Mouse (Mus musculus) heart, embryonic 12.5 days (tissue): ENCODE measurements at regions not wholly inside any gene's neighbourhood (a gene's known extent, or its start where the extent isn't known, plus 50 kb on each side); places are given as distances from the start of the nearest gene placed in this dataset.
"Not testable (repeated sequence)": the region's sequence is repeated elsewhere in the genome, so short reads cannot be mapped to it uniquely, and the experiment has no call there.

ENCODE experiments used
- ATAC-seq: fragments of 200-750 bp; cut with Nextera tagmentation; 2 replicates; pipeline ENCODE4 v1.8.0; 2017; ENCODE audit warnings: moderate TSS enrichment, moderate library complexity; ENCODE audit not compliant: insufficient number of reproducible peaks, low FRiP score
- H3K27ac ChIP-seq: fragments of 300-500 bp; sonication (generic); 2 replicates; pipeline ENCODE4 v1.5.1; 2016; ENCODE audit warnings: mild to moderate bottlenecking, moderate library complexity; ENCODE audit not compliant: poor library complexity, severe bottlenecking
- H3K27me3 ChIP-seq: fragments of 300-500 bp; sonication (generic); replicated peaks from 2 replicates; pipeline ENCODE4 v1.6.1; 2016; ENCODE audit warnings: mild to moderate bottlenecking, moderate library complexity
- H3K36me3 ChIP-seq: fragments of 300-500 bp; sonication (generic); 2 replicates; pipeline ENCODE4 v1.6.1; 2016; ENCODE audit warnings: mild to moderate bottlenecking, moderate library complexity
- H3K4me1 ChIP-seq: fragments of 300-500 bp; sonication (generic); replicated peaks from 2 replicates; pipeline ENCODE4 v1.6.1; 2016; ENCODE audit warnings: mild to moderate bottlenecking
- H3K4me2 ChIP-seq: fragments of 300-500 bp; sonication (generic); 2 replicates; pipeline ENCODE4 v1.6.1; 2016; ENCODE audit warnings: mild to moderate bottlenecking, moderate library complexity
- H3K4me3 ChIP-seq: fragments of 300-500 bp; sonication (generic); 2 replicates; pipeline ENCODE4 v1.5.1; 2016; ENCODE audit warnings: mild to moderate bottlenecking
- H3K9ac ChIP-seq: fragments of 300-500 bp; sonication (generic); 2 replicates; pipeline ENCODE4 v1.6.1; 2016; ENCODE audit warnings: mild to moderate bottlenecking, moderate library complexity
- H3K9me3 ChIP-seq: fragments of 300-500 bp; sonication (generic); replicated peaks from 2 replicates; pipeline ENCODE4 v1.6.1; 2016; ENCODE audit warnings: mild to moderate bottlenecking, moderate library complexity
- WGBS: fragments of 180-500 bp; shearing (Covaris S2); methylation state at CpG from one replicate; pipeline ENCODE4 v1.1.7; 2016; 5-methylcytosine and 5-hydroxymethylcytosine counted together

DNA sequence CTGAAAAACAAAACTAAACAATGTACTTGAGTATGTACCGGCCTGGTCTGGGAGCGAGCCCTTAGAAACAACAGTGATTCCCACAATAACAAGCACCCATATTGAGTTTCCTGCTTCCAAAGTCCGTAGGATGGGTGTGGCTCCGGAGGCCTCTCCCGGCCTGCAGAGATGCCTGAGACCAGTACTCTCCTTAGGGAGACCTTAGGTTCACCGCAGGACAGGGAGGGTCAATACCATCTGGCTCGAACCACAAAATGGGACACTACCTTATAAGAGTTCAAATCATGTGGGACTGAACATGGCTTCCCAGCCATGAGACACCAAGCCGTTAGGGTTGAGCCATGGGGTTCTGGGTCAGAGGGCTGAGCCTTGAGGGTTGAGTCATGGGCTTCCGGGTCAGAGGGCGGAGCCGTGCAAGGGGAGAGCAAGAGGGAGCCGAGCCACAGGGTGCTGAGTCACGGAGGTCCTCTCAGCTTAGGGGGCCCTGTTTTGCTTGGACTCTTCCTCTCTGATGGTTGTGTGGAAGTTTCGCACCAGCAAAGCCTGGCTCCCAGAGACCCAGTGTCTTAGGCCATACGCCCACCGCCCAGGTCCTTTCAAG lies 201.8 kb downstream of the Tcp10c start:
- H3K27ac ChIP-seq, ATAC-seq, H3K27me3 ChIP-seq, H3K36me3 ChIP-seq, H3K4me2 ChIP-seq, H3K9ac ChIP-seq, H3K4me3 ChIP-seq: not testable (repeated sequence)
- 84% methylated on average over 16 of the region's 16 CpGs for WGBS
- Histone ChIP-seq H3K4me1 (peaks cover 15% of the 10 kb centered on the region), H3K9me3 (peaks cover 11% of the 10 kb centered on the region)

DNA sequence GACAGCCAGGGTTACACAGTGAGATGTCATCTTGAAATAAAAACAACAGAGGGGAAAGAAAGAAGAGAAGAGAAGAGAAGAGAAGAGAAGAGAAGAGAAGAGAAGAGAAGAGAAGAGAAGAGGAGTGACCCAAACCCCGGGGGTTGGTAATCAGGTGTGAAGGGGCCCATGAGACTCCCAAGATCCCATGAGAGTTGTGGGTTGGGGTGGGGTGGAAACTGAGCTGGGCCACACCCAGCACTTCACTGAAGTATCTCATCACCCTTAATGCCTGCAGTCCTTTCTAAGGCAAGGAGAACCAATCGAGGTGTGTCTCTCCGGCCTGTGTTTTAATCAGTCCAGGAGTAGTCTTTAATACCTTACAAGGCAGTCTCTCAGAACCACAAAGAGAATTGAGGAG lies 201.5 kb upstream of the Afdn start:
- H3K4me1 ChIP-seq, result peaks cover 16% of the 10 kb centered on the region
- WGBS, result 46% methylated on average over 3 of the region's 3 CpGs
- H3K4me2 ChIP-seq, result no peak overlapping the region
- H3K27me3 ChIP-seq, result no peaks in the 10 kb centered on the region
- H3K36me3 ChIP-seq, result no peaks in the 10 kb centered on the region
- H3K9me3 ChIP-seq, result no peaks in the 10 kb centered on the region
- no peak for ATAC-seq
- no peak overlapping the region for H3K27ac ChIP-seq
- H3K9ac ChIP-seq, result no peak overlapping the region
- no peak overlapping the region for H3K4me3 ChIP-seq

DNA sequence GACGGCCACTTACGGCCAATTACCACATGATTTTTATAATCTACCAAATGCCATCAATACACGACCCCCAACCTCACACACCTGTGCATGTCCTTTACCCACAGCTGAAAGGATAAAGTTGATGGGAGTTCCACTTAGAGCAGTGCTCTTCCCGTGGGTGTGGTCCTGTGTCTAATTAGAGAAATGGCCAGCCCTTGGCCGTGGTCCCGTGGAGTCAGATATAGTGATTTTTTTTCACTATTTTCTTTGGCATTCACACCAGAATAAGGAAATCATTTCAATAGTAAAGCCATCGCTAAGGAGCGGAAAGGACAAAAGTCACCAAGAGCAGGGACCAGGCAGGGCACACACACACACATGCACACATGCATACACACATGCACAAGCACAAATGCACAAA lies 199.0 kb upstream of the Afdn start:
- WGBS, result 65% methylated on average over 8 of the region's 8 CpGs
- Histone ChIP-seq H3K9ac (no peak overlapping the region), H3K9me3 (no peaks in the 10 kb centered on the region), H3K4me1 (peaks cover 17% of the 10 kb centered on the region), H3K27ac (no peak overlapping the region), H3K4me3 (no peak overlapping the region), H3K36me3 (no peaks in the 10 kb centered on the region), H3K4me2 (no peak overlapping the region), H3K27me3 (no peaks in the 10 kb centered on the region)
- peak; percentile 24; the same call in 1 of the 2 replicates for ATAC-seq

DNA sequence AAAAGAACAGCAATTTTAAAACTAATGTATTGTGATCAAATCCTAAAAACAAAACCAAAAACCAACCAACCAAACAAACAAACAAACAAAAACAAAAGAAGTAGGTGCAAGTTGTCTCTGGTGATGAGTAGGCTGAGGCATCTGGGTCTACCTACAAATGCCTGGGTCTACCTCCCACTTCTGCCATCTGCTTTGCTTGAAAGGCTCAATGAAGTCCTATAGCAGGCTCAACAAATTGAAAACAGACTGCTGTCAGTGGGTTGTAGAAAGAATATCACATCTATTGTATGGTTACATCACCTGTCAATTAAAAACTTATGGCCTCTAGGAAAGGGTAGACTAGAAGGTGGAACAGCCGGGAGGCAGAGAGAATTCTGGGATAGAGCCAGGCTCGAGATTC lies 197.4 kb upstream of the Afdn start:
- no peak overlapping the region for H3K27ac ChIP-seq
- H3K4me3 ChIP-seq, result no peak overlapping the region
- H3K4me2 ChIP-seq, result no peak overlapping the region
- ATAC-seq, result no peak
- no peaks in the 10 kb centered on the region for H3K27me3 ChIP-seq
- H3K9me3 ChIP-seq, result no peaks in the 10 kb centered on the region
- no peak overlapping the region for H3K9ac ChIP-seq
- H3K4me1 ChIP-seq, result peaks cover 17% of the 10 kb centered on the region
- no peaks in the 10 kb centered on the region for H3K36me3 ChIP-seq
- WGBS, result 79% methylated on average over 2 of the region's 2 CpGs

GRCm38 (mm10) chr17:13564800-13565199 lies 195.5 kb upstream of the Afdn start:
- Histone ChIP-seq H3K36me3 (no peaks in the 10 kb centered on the region), H3K4me3 (no peak overlapping the region), H3K9me3 (no peaks in the 10 kb centered on the region), H3K9ac (no peak overlapping the region), H3K4me1 (peaks cover 9% of the 10 kb centered on the region; the same call in 1 of the 2 replicates), H3K27ac (no peak overlapping the region), H3K4me2 (no peak overlapping the region), H3K27me3 (no peaks in the 10 kb centered on the region)
- WGBS, result 70% methylated on average over 7 of the region's 7 CpGs
- no peak for ATAC-seq

GRCm38 (mm10) chr17:13566680-13567079 lies 193.7 kb upstream of the Afdn start:
- ATAC-seq, result no peak
- H3K27ac ChIP-seq, result no peak overlapping the region
- WGBS, result 73% methylated on average over 7 of the region's 7 CpGs

GRCm38 (mm10) chr17:13567183-13567582 lies 193.2 kb upstream of the Afdn start:
- Histone ChIP-seq H3K36me3 (no peaks in the 10 kb centered on the region), H3K9me3 (no peaks in the 10 kb centered on the region), H3K4me2 (no peak overlapping the region), H3K27ac (no peak overlapping the region), H3K4me3 (no peak overlapping the region), H3K27me3 (no peaks in the 10 kb centered on the region), H3K4me1 (peaks cover 10% of the 10 kb centered on the region), H3K9ac (no peak overlapping the region)
- no peak for ATAC-seq
- WGBS, result 78% methylated on average over 3 of the region's 3 CpGs

More at GRCm38 (mm10) chr17:13566680-13567079, 193.7 kb upstream of the Afdn start:
- Histone ChIP-seq H3K36me3 (no peaks in the 10 kb centered on the region), H3K4me3 (no peak overlapping the region), H3K9me3 (no peaks in the 10 kb centered on the region), H3K27me3 (no peaks in the 10 kb centered on the region), H3K9ac (no peak overlapping the region), H3K4me2 (no peak overlapping the region), H3K4me1 (peaks cover 6% of the 10 kb centered on the region; the same call in 1 of the 2 replicates)

DNA sequence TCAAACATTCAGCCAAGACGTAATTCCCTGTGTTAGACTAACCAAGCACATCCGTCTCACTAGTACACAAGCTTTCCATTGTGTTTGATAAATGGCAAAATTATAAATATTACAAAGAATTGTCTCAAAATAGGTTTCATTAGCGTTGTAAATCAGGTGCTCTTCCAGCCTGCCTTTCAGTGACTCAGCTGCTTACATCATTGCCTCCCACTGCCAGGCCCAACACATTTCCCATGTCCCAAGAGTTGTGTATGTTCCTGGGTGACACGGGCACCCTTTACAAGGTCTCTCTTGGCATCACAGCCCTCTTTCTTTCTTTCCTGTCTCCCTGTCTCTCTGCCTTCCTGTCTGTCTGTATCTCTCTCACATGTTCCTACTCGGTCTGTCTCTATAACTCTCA lies 189.5 kb upstream of the Afdn start:
- peaks cover 14% of the 10 kb centered on the region for H3K4me1 ChIP-seq
- no peaks in the 10 kb centered on the region for H3K36me3 ChIP-seq
- ATAC-seq, result no peak
- H3K9me3 ChIP-seq, result no peaks in the 10 kb centered on the region
- H3K27me3 ChIP-seq, result no peaks in the 10 kb centered on the region
- no peak overlapping the region for H3K27ac ChIP-seq
- no peak overlapping the region for H3K9ac ChIP-seq
- no peak overlapping the region for H3K4me2 ChIP-seq
- no peak overlapping the region for H3K4me3 ChIP-seq
- 74% methylated on average over 5 of the region's 5 CpGs for WGBS

DNA sequence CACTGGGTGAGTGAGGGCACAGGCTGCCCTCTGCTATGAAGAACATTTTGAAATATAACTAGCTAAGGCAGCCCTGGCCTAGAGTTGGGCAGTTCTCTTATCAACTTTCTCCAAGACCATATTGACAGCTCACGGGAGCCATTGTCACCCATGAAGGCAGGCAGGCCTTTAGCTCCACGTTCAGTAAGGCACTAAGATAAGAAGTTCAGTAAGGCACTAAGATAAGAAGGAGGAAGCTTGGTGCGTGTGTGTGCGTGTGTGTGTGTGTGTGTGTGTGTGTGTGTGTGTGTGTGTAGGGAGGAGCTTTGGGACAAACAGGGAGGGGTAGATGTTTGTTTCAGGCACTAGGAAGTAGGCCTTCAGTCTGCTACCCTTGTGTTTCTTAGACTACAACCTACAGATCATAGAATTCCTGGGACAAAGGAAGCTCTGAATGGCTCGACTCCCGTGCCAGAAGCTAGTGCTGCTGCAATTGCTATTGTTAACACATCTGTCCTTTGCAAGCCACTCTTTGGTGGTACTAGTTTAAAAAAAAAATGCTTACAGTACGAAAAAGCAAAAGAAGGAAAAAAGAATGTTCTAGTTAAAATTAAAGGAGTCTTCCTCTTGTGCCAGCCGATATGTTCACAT lies 188.0 kb upstream of the Afdn start:
- Histone ChIP-seq H3K4me1 (peaks cover 14% of the 10 kb centered on the region), H3K9ac (no peak overlapping the region), H3K27me3 (no peaks in the 10 kb centered on the region), H3K9me3 (no peaks in the 10 kb centered on the region), H3K36me3 (no peaks in the 10 kb centered on the region), H3K4me3 (no peak overlapping the region), H3K27ac (0 out of 2 replicates have a peak overlapping the region, but pooled peaks have one; percentile 21), H3K4me2 (no peak overlapping the region)
- WGBS, result 28% methylated on average over 8 of the region's 8 CpGs
- no peak for ATAC-seq

DNA sequence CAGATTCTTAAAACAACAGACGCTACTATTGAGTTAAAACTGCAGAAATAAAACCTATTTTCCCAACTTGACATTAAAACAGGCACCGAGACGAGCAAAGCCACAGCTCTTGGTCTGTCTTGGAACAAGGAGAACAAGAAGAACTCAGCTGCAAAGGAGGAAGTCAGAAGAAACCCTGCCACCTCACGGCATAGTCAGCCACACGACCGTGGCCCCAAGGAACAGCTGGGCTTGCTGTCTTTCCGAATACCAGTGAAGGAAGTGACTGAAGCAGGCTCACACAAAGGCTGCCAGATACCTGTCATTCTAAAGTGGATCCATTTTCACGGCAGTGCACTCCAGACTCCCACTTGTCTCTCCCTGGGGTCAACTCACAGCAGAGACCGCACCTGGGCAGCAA lies 187.3 kb upstream of the Afdn start:
- ATAC-seq, result no peak
- Histone ChIP-seq H3K27me3 (no peaks in the 10 kb centered on the region), H3K9me3 (no peaks in the 10 kb centered on the region), H3K4me1 (peaks cover 14% of the 10 kb centered on the region), H3K27ac (no peak overlapping the region), H3K9ac (no peak overlapping the region), H3K4me3 (no peak overlapping the region), H3K4me2 (no peak overlapping the region), H3K36me3 (no peaks in the 10 kb centered on the region)
- WGBS, result 51% methylated on average over 9 of the region's 9 CpGs

DNA sequence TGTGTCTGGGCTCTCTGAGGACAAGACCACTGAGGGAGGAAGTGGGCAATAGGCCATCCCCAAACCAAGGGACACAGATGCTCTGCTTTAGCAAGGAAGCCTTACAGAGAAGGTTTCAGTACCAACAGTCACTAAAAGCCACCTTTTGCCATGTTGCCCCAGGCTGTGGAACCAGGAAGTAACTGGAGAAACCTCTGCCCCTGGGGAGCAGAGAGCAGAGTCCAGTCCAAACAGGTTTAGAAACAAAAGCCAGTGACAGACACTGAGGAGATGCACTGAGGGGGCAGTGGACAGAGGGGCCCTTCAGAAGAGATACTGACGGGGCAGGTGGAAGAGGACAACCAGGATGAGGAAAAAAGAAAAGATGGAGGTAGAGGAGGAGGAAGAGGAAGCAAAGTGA lies 186.2 kb upstream of the Afdn start:
- Histone ChIP-seq H3K36me3 (no peaks in the 10 kb centered on the region), H3K9ac (no peak overlapping the region), H3K4me2 (no peak overlapping the region), H3K9me3 (no peaks in the 10 kb centered on the region), H3K27me3 (no peaks in the 10 kb centered on the region), H3K4me3 (no peak overlapping the region), H3K27ac (no peak overlapping the region), H3K4me1 (peaks cover 14% of the 10 kb centered on the region)
- WGBS, result 81% methylated on average over 1 of the region's 1 CpGs
- no peak for ATAC-seq
